Mouse (Mus musculus): ENCODE data around the gene Foxr1.

GRCm38 (mm10) chr9:44490086-44490967 is 49.4 kb upstream of the Foxr1 start:
- TF ChIP-seq POLR2A (IDR thresholded peaks at IDR 0.05; ENCODE audit: borderline replicate concordance, insufficient read depth, low read length) (no peak), CTCF (IDR thresholded peaks at IDR 0.05; ENCODE audit: borderline replicate concordance, insufficient read depth, low read depth, low read length) (no peak)

All from cerebellum, adult 2 months (tissue).